Comparison of ENCODE assay signal across 8 mouse cellular contexts in genomic region chr11:50225611-50226378, GRCm38 (mm10). TPM values are rescaled to one million over a fixed set of nuclear protein-coding genes. Genes with fewer than 3 reads are reported as not detected.
DNase-seq lines count a peak whose midpoint lies in the region; ATAC-seq and TF ChIP-seq lines count a peak whose summit lies in the region.

No protein-coding gene starts in this region.

- H3K4me2 ChIP-seq in forebrain, embryonic 12.5 days, result peak overlapping the region; percentile 77
- peak overlapping the region; percentile 94 for H3K4me2 ChIP-seq in intestine, embryonic 15.5 days (replicated peaks)
- H3K4me2 ChIP-seq in liver, postnatal 0 days (ENCODE audit: low read depth, low read length), result peak overlapping the region; percentile 80

- DNase-seq in right cerebral cortex, postnatal 25 days, result peak; percentile 49
- DNase-seq in right cerebral cortex, postnatal 14 days, result no peak
- DNase-seq in brain, adult 2 months (ENCODE audit: low read depth, low spot score), result peak; percentile 61
- DNase-seq in liver, postnatal 0 days, result peak; percentile 68
- DNase-seq in retina, embryonic 14.5 days (ENCODE audit: low spot score), result peak; percentile 45

- H3K4me1 ChIP-seq in forebrain, embryonic 12.5 days, result peaks cover 48% of the 10 kb centered on the region
- peaks cover 38% of the 10 kb centered on the region for H3K4me1 ChIP-seq in intestine, embryonic 15.5 days (replicated peaks)
- peaks cover 37% of the 10 kb centered on the region for H3K4me1 ChIP-seq in liver, postnatal 0 days (ENCODE audit: insufficient read depth)

- 4% methylated on average over 33 of the region's 34 CpGs for WGBS in forebrain, embryonic 12.5 days
- 3% methylated on average over 34 of the region's 34 CpGs for WGBS in intestine, embryonic 15.5 days
- 2% methylated on average over 34 of the region's 34 CpGs for WGBS in liver, postnatal 0 days (ENCODE audit: insufficient replicate concordance)

- H3K9ac ChIP-seq in forebrain, embryonic 12.5 days, result peak overlapping the region; percentile 99
- H3K9ac ChIP-seq in intestine, embryonic 15.5 days, result peak overlapping the region; percentile 94
- H3K9ac ChIP-seq in liver, postnatal 0 days (replicated peaks), result peak overlapping the region; percentile 98

- H3K9me3 ChIP-seq in forebrain, embryonic 12.5 days, result no peaks in the 10 kb centered on the region
- H3K9me3 ChIP-seq in intestine, embryonic 15.5 days, result no peaks in the 10 kb centered on the region
- H3K9me3 ChIP-seq in liver, postnatal 0 days (ENCODE audit: low read length), result no peaks in the 10 kb centered on the region

- peak overlapping the region; percentile 90 for H3K4me3 ChIP-seq in forebrain, embryonic 12.5 days (replicated peaks)
- H3K4me3 ChIP-seq in intestine, embryonic 15.5 days (replicated peaks), result peak overlapping the region; percentile 95
- H3K4me3 ChIP-seq in liver, postnatal 0 days (ENCODE audit: low read depth, low read length), result peak overlapping the region; percentile 78

- peak overlapping the region; percentile 91 for H3K27ac ChIP-seq in forebrain, embryonic 12.5 days
- H3K27ac ChIP-seq in intestine, embryonic 15.5 days, result peak overlapping the region; percentile 91
- H3K27ac ChIP-seq in liver, postnatal 0 days (ENCODE audit: low read depth), result peak overlapping the region; percentile 94

- peaks cover 2% of the 10 kb centered on the region; the same call in 1 of the 2 replicates for H3K36me3 ChIP-seq in forebrain, embryonic 12.5 days (replicated peaks)
- no peaks in the 10 kb centered on the region for H3K36me3 ChIP-seq in intestine, embryonic 15.5 days
- peaks cover 6% of the 10 kb centered on the region for H3K36me3 ChIP-seq in liver, postnatal 0 days (replicated peaks; ENCODE audit: insufficient read depth, low read length)

- TF ChIP-seq CTCF in liver, postnatal 0 days (IDR thresholded peaks at IDR 0.05; ENCODE audit: low read depth), result no peak

- ATAC-seq in forebrain, embryonic 12.5 days (ENCODE audit: low FRiP score), result peak; percentile 21
- peak; percentile 24 for ATAC-seq in intestine, embryonic 15.5 days
- peak; percentile 24 for ATAC-seq in liver, postnatal 0 days
- ATAC-seq in monocyte, adult 5-6 weeks (replicated peaks; ENCODE audit: insufficient number of reproducible peaks, low FRiP score, low TSS enrichment, poor library complexity, severe bottlenecking), result no peak

- no peak for TF ChIP-seq EP300 in liver, postnatal 0 days (IDR thresholded peaks at IDR 0.05; ENCODE audit: low read depth)

- H3K27me3 ChIP-seq in forebrain, embryonic 12.5 days, result peaks cover 35% of the 10 kb centered on the region
- H3K27me3 ChIP-seq in intestine, embryonic 15.5 days (replicated peaks), result no peaks in the 10 kb centered on the region
- no peaks in the 10 kb centered on the region for H3K27me3 ChIP-seq in liver, postnatal 0 days (ENCODE audit: insufficient read depth, low read length)

RNA-seq across cellular contexts. Expression of gene Ltc4s, which starts 12.6 kb away (rescaled TPM):
- polyA plus RNA-seq in forebrain, embryonic 12.5 days (2016; fragmentation: Nextera tagmentation; extraction: Ambion mirVana), result 0.60 and 0.69 TPM in 2 replicates
- polyA plus RNA-seq in intestine, embryonic 15.5 days (2015; fragmentation: Nextera tagmentation; extraction: Ambion mirVana), result 3.9 and 4.2 TPM in 2 replicates
- 0.68 and 0.89 TPM in 2 replicates for polyA plus RNA-seq in liver, postnatal 0 days (2015; fragmentation: Nextera tagmentation; extraction: Ambion mirVana)
- not detected in 3 replicates for total RNA-seq in monocyte, adult 5-6 weeks (2017)

RNA-seq across cellular contexts. Expression of gene Mgat4b, which starts 15.1 kb away (rescaled TPM):
- 31.6 and 40.3 TPM in 2 replicates for polyA plus RNA-seq in forebrain, embryonic 12.5 days (2016; fragmentation: Nextera tagmentation; extraction: Ambion mirVana)
- polyA plus RNA-seq in intestine, embryonic 15.5 days (2015; fragmentation: Nextera tagmentation; extraction: Ambion mirVana), result 29.5 and 31.5 TPM in 2 replicates
- 17.2 and 18.6 TPM in 2 replicates for polyA plus RNA-seq in liver, postnatal 0 days (2015; fragmentation: Nextera tagmentation; extraction: Ambion mirVana)
- 4.9 to 20.2 TPM (median 13.9 TPM) in 3 replicates for total RNA-seq in monocyte, adult 5-6 weeks (2017)

RNA-seq across cellular contexts. Expression of gene Sqstm1, which starts 15.2 kb away (rescaled TPM):
- 165 and 169 TPM in 2 replicates for polyA plus RNA-seq in forebrain, embryonic 12.5 days (2016; fragmentation: Nextera tagmentation; extraction: Ambion mirVana)
- polyA plus RNA-seq in intestine, embryonic 15.5 days (2015; fragmentation: Nextera tagmentation; extraction: Ambion mirVana), result 189 and 205 TPM in 2 replicates
- 154 and 172 TPM in 2 replicates for polyA plus RNA-seq in liver, postnatal 0 days (2015; fragmentation: Nextera tagmentation; extraction: Ambion mirVana)
- total RNA-seq in monocyte, adult 5-6 weeks (2017), result 878 to 1,339 TPM (median 1,041 TPM) in 3 replicates

RNA-seq across cellular contexts. Expression of gene Mrnip, which starts 51.6 kb away (rescaled TPM):
- 22.2 and 24.9 TPM in 2 replicates for polyA plus RNA-seq in forebrain, embryonic 12.5 days (2016; fragmentation: Nextera tagmentation; extraction: Ambion mirVana)
- 9.6 and 12.5 TPM in 2 replicates for polyA plus RNA-seq in intestine, embryonic 15.5 days (2015; fragmentation: Nextera tagmentation; extraction: Ambion mirVana)
- 5.0 and 5.1 TPM in 2 replicates for polyA plus RNA-seq in liver, postnatal 0 days (2015; fragmentation: Nextera tagmentation; extraction: Ambion mirVana)
- total RNA-seq in monocyte, adult 5-6 weeks (2017), result 2.0 to 4.1 TPM (median 3.3 TPM) in 3 replicates
